Mouse (Mus musculus) cerebellum, adult 8-10 months (tissue): ENCODE measurements at regions not wholly inside any gene's neighbourhood (a gene's known extent, or its start where the extent isn't known, plus 50 kb on each side); places are given as distances from the start of the nearest gene placed in this dataset.
"Not testable (repeated sequence)": the region's sequence is repeated elsewhere in the genome, so short reads cannot be mapped to it uniquely, and the experiment has no call there.

Experiments used
- DNase-seq: peaks from one replicate; pipeline ENCODE4 v3.0.0; 2022

- no peak for DNase-seq
These were observed 74.5 kb downstream of the Slc10a2 start for GRCm38 (mm10) chr8:5030651-5031050.

GRCm38 (mm10) chr8:5012368-5012767, 92.8 kb downstream of the Slc10a2 start:
- peak; percentile 6 for DNase-seq

DNA sequence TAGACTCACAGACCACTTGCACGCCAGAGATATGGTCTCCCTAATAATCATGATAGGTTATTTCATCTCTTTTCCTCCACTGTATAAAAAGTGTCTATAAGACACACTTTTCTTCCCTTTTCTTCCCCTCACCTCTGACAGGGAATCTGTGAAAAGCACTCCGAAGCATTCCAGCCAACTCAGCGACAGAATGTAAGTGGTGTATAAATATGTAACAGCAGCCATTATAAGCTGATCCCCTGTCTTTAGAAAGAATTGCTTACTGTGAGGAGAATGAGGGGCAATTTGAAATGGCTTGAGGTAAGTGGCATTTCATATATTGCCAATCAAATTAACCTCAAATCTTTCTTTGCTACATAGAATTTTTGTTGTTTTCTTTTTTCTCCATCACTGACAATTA, 93.4 kb downstream of the Slc10a2 start:
- DNase-seq = no peak

GRCm38 (mm10) chr8:5003359-5003758, 101.8 kb downstream of the Slc10a2 start:
- DNase-seq = not testable (repeated sequence)
